Mouse (Mus musculus): ENCODE data around the gene N4bp2l2.
"Not testable (repeated sequence)": the region's sequence is repeated elsewhere in the genome, so short reads cannot be mapped to it uniquely, and the experiment has no call there.

Gene N4bp2l2

DNA sequence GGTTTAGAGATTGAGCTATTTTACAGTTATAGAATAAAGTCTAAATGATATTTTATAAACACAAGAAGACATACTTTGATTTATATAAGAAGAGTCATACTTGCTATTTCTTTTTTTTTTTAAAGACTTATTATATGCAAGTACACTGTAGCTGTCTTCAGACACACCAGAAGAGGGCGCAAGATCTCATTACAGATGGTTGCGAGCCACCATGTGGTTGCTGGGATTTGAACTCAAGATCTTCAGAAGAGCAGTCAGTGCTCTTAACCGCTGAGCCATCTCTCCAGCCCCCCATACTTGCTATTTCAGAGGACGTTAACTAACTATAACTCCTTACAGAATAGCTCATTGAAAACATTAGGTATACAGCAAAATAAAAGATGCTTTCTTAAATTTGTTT is 22.6 kb downstream of the N4bp2l2 start:
- not testable (repeated sequence) for DNase-seq (ENCODE audit: low read depth)

DNA sequence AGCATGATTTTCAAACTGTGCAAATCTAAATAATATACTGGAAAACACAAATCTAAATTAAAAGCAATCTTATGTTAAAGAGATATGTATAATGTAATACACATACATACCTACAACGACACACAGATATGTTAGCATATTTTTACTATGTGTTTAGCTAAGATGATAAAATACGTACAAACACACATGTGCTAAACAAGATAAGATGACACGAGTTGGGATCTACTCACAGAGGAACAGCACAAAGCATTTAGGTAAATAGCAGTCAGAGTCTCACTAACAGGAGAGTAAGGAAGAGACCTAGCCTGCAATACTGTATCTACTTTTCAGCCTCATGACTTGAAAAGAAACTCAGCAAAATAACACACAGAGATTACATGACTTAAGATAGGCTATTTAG is 24.5 kb downstream of the N4bp2l2 start:
- DNase-seq (ENCODE audit: low read depth): no peak

DNA sequence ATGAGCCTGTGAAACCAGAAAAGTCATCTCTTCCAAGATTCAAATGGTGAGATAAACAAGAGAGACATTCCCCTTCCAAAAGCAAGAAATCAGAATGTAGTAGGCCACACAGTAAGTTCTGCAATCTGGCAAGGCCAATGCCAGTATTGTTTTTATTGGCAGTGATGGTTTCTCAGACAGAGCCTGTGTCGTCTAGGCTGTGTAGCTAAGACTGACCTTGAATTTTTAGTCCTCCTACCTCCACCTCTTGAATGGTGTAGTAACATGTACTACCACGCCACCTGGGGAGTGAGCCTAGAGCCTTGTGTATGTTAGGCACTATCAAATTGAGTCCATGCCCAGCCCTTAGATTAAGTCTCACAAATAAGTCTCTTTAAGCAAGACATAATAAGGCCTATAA is 36.3 kb downstream of the N4bp2l2 start:
- DNase-seq (ENCODE audit: low read depth): no peak

DNA sequence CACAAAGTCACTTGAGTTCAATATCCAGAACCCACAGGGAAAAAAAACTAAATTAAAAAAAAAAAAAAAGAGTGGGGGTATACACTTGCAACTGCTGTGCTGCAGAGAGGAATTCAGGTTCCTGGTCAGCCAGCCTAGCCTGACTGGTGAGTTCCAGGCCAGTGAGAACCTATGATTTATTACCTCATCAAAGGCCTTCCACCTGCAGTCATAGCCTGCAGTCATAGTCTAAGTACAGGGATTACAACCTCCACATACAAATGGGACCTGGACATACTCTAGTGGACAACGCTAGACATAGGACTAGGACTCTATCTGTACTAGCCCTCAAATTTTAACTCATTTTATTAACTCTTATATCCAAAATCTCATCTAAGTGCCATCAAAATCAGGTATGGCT is 36.7 kb downstream of the N4bp2l2 start:
- DNase-seq (ENCODE audit: low read depth): no peak

DNA sequence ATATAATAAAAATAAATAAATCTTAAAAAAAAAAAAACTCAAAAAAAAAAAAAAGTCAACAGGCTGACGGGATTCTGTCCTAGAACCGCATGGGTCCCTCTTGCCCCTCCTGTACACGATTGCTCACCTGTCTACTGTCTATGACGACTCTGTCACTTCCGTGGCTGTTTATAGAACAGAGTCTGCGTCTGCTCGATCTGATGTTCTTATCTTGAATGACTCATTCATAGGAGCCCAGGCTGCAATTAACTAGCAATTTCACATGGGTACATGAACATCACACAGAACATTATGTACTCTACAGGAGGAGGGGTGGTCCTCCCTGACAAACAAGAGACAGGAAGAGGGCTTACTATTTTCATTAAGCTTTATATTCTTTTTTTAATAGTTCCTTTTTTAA is 40.5 kb downstream of the N4bp2l2 start:
- no peak for DNase-seq (ENCODE audit: low read depth)

DNA sequence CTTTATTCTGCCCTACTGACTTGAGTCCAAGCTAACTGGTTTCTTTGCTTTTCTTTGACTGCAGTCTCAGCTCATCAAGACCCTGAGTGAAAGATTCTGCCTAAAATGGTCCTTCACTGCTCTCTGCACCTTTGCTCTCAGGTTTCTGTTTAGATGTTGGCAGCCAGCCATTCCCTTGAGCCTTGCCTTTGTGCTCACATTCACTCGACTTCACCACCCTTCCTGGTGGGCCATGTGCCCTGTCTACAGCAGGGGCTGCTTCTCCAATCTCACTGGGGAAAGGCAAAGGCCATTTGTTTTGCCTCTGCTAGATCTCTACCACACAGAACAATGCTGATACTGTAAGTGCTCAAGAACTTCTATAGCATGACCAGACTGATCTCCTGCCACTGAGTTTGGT is 43.2 kb downstream of the N4bp2l2 start:
- no peak for DNase-seq (ENCODE audit: low read depth)

DNA sequence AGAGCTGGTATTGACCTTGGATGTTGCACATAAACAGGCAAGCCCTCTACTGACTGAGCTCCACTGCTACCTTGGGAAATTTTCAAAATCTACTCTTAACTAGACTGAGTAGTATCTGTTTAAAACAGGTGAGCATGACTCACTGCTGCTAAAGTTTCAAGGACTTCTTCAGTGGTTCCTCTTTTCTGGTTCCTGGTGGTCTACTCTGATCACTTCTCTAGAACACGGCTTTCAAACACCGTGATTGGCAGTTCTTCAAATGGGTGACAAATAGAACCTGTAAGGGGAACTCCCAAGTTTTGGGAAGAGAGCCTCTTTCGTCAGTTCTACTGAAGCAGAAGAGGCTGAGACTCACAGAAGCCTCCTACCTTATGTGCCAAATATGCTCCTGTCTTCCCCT is 44.4 kb downstream of the N4bp2l2 start:
- no peak for DNase-seq (ENCODE audit: low read depth)

DNA sequence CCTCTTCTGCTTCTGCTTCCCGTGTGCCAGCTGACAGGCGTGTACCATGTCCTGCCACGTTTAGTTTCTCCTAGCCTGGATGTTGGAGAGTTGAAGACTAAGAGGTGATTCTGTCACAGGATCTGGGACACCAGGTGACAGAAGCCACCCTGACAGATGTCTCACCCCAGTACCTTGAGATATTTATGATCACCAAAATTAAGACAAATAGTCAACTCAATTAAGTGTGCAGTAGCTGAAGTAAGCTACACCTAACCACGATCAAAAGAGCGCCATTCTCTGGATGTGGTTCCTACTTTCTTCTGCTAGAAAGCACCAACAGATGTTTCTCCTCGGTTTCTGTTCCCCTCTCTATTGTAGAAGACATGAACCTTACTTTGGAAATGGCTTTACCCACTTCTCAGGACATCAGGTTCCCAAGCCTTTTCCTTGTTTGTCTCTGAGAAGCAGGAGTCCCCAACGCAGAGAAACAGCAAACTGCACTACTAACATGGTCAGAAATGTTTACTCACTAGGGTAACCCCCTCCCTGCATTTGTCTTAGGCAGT is 45.3 kb downstream of the N4bp2l2 start:
- DNase-seq (ENCODE audit: low read depth): no peak

DNA sequence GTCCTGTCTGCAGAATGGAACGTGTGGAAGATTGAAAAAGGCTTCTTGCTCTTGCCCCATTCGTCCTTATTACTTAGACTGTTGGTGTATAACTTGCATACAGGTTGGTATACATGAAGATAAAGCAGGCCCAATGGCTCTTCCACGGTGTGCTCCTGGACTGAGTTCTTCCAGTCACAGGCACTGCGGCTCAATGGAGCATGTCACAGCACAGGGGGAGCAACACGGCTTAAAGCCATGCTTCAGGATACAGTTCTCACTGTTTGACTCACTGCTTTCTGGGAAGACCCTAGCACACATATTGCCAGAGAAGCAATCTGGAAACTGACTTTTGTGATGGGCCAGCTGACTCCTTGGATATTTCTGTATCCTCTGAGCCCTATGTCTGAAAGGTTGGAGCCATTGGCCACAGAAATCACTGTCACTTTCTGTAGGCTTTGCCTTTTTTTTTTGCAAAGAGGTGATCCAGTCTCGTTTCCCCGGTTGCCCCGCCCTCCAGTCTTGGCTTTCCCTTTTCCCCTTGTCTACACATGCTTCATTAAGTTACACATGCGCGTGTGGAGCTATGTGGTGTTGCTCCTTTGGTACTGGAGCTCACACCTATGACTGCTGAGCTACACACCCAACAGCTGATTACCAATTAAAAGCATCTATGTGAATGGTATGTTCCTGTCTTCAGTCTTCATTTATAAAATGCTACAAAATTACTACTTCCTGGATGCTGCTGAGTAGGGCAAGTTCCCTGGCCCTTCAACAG is 47.2 kb downstream of the N4bp2l2 start:
- DNase-seq (ENCODE audit: low read depth): no peak

DNA sequence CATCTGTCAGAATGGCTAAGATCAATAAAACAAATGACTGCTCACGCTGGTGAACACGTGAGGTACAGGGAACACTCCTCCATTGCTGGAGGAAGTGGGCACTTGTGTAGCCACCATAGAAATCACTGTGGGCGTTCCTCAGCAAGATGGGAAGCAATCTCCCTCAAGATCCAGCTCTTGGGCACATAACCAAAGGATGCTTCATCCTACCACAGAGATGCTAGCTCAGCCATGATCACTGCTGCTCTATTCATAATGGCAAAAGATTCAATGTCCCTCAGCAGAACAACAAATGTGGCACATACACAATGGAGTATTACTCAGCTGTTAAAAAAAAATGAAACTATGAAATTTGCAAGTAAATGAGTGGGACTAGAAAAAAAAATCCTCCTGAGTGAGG is 49.3 kb downstream of the N4bp2l2 start:
- no peak for DNase-seq (ENCODE audit: low read depth)

DNA sequence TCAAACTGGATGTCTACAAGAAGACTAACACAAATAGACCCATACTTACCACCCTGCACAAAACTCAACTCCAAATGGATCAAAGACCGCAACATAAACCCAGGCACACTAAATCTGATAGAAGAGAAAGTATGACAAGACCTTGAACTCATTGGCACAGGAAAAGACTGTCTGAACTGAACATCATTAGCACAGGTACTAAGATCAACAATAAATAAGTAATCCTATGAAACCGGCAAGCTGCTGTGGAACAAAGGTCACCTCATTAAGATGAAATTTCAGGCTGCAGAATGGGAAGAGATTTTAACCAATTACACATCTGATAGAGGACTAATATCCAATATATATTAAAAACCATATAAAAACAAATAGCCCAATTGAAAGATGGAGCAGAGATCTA is 49.8 kb downstream of the N4bp2l2 start:
- DNase-seq (ENCODE audit: low read depth): no peak

DNA sequence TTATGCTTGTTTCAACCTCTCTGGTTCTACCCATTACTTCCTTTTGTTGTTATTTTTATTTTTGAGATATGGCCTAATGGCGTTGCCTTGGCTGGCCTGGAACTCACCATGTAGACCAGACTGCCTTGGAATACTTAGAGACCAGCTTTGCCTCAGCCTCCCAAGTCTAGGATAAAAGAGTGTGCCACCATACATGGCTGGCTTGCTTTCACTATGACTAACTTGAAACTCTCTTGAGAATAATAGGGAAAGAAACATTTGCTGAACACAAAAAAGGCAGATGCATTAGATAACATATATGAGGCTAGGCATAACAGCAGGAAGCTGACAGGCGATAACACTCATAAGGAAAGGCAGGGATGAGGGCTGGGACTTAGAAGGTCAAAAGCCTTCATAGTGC is 51.9 kb downstream of the N4bp2l2 start:
- no peak for DNase-seq (ENCODE audit: low read depth)

DNA sequence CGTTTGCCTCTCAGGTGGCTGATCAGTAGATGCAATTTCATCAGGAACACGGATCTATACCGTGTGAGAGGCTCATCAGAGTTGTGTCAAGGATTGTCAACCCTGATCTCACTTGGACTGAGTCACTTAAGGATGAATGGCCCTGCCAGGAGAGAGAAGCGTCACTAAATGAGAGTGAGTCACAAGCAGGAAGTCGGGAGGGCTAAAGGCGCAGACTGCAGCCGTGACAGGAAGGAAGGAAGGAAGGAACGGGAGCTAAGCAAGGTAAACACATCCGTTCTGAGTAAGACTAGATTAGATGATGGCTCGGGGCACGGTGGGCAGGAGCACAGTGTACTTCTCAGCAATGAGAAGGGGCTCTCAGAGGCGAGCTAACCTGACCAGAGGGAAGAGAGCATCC is 54.3 kb downstream of the N4bp2l2 start:
- peak; percentile 82 for DNase-seq (ENCODE audit: low read depth)

DNA sequence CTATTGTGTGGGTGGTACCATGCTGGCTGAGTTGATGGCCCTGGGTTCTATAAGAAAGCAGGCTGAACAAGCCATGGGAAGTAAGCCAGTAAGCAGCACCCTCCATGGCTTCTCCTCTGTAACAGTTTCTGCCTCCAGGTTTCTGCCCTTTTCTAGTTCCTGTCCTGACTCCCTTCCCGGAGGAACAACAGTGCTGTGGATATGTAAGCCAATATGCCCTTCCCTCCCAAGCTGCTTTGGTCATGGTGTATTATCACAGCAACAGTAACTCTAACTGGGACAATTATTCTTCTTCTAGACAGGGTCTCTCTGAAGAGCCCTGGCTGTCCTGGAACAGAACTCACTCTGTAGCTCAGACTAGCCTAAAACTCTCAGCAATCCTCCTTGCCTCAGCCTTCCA is 54.8 kb downstream of the N4bp2l2 start:
- no peak for DNase-seq (ENCODE audit: low read depth)

DNA sequence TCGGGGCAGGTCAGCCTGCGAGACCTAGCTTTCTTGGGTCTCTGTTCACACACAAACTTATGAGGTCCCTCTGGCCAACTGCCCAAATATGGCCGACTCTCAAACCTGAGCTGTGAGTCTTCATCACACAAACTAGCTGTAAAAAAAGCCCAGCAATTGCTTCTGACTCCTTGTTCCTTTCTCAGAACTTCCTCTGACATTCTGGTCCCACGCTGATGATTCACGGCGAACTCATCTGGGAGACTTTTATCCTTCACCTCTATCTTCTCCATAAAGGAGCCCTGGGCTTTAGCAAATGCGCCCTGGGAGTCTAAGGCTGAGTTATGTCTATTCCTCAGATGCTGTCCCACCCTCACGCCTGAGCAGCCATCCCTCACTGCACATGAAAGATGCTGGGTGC is 58.4 kb downstream of the N4bp2l2 start:
- no peak for DNase-seq (ENCODE audit: low read depth)

DNA sequence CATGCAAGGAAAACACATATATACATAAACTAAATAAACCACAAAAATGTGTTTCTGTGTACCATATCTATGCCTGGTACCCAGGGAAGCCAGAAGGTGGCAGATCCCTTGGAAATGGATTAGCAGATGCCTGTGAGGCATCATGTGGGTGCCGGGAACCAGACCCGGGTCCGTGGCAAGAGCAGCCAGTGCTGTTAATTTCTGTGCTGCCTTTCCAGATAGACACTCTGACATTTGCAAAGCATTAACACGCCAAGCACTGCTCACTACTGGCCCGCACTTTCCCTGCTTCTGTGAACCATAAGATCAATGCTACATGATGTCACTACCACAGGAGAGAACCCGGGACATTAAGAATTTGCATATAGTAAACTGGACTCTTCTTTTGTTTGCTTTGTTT is 59.9 kb downstream of the N4bp2l2 start:
- DNase-seq (ENCODE audit: low read depth): no peak

DNA sequence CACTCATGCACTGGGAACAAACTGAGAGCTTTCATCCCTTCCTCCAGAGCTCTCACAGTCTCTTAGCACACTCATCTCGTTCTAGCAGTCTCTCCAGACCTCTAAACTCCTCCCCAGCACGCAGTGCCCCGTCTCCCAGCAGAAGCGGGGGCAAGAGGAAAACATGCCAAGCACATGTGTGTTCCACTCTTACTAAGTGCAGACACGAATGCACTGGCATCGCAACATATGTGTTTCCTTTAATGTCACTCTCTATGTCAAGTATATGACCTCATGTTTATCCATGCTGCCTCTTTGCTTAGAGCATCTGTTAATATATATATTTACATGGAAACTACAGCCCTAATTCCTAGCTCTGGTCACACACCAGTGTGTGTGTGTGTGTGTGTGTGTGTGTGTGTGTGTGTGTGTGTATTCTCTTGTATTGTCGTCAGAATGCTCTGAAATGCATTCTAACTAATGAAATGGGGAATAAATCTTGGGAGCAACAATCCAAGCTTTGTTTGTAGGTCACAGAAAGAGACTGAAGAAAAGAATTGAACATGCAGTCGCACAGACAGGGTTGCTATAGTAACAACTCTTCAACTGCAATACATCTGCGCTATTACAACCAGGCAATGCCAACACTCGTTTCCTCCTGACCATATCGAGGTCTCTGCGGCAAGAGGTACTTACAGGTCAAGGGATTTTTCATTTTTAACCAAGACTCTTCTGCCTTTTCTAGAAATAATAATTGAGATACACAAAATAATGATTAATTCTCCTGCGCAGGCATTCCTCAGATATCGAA is 64.3 kb downstream of the N4bp2l2 start:
- DNase-seq (ENCODE audit: low read depth): peak; percentile 62

DNA sequence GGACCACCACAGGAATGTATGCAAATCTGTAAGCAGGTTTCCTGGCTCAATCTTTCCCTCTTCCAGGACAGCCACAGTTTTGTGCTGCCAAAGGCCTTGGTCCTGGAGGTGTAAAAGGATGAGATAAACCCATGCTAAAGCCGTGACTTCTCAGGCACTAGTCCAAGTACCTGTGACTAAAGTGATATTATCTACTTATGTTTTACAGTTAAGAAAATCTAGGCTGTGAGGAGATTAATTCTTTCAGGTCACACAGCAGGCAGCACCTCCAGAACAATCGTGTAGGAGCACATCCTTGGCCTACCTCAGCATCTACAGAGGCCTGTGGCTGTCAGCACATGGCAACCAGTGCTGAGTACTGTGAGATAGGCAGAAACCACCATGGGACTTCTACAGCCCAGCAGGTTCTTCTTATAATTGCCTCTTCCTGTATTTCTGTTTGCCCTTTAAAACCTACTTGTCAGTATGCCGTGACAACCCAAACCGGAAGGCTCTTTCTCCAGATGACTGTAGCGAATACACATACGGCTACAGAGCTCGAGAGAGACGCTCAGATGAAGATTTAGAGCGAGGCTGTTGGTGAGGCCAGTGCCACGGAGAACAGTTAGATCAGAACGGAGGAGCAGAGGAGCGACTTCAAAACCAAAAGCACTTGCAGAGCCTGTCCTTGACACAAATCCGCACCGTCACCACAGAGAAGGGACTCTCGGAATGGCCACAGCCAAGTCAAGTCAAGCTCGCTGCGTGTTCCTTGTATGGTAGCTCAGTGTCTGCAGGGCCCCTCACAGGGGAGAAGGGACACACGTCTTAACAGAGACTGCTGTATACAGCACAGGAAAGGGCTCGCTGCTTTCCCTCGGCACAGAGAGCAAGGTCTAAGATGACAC is 65.2 kb downstream of the N4bp2l2 start:
- DNase-seq (ENCODE audit: low read depth): peak; percentile 82

DNA sequence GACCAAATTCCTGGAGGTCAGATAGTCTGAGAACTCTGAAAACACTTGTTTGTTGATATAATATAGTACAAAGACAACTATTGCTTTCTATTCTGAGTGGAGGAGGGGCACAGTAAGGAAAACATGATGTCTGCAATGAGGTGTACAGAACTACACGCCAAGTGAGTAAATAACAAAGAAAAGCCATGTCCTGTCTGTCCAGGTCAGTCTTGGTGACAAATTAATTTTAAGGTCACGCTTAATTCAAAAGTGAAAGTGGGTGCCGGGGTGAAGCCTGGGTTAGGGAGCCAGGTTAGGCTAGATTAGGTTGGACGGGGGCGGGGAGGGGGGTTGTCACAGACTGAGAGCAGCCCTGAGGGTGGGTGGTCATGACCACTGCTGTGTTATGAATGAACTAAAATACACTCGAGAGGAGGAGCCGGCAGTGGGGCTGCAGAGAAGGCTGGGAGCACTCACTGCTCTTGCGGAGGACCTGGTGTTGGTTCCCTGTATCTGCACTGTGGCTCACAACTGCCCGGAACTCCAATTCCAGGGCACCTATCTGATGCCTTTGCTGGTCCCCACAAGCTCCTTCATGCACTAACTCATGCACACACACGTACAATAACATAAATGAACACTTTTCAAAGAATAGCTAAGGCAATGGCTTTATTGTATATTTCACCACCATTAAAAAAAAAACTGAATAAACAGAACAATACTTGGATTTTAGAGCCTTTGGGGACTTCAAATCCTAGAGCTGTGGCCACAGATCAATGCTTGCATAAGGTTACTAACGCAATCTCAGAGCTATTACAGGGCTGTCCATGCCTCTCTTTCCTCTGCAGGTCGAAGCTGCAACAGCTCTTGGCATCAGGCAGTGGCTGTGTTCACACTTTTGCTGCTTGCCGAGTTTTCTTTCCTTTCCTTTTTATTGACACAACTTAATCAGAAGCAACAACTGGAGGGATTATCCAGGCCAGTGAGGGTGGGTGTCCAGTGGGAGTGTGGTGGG is 66.4 kb downstream of the N4bp2l2 start:
- no peak for DNase-seq (ENCODE audit: low read depth)

DNA sequence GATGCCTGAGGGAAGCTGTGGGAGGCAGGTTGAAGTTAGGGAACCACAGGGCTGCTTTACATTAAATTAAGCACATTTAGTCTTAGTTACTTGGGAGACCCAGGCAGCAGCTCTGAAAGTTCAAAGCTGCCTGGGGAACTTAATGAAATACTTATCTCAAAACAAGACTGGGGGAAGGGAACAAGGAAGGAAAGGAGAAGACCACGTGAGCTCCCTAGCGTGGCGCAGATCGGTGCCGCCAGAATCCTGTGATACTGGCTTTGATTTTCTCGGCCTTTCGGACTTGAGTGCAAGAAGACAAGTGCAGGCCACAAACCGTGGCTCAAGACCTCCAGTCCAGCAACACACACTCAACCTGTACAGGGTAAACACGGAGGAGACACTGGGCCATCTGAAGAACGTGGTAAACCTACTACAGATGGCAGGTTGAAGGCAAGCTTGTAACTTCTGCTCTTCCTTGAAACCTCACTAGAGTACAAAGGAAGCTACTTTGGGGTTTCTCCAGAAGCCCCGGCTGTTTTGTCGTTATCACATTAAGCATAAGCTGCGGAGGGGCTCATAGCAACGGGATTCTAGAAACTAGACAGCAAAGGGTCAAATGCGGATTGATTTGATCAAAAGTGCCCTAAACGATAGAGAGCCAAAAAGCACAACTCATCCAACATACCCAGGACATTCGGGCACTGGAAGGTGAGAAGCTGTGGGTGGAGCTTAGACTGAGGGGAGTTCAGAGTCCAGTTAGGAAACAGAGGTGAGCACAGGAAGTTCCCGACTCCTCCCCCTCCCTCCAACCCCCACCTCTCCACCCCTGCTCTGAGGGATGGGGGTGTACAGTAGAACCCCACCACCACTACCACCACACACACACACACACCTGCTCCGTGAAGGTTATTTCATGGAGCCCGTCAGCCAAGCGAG is 67.5 kb downstream of the N4bp2l2 start:
- peak; percentile 52 for DNase-seq (ENCODE audit: low read depth)
